Mouse (Mus musculus) CD4-positive, CD25-positive, alpha-beta regulatory T cell, adult 4 months (primary cell): ENCODE data around the gene Taco1. TPM values are rescaled to one million over a fixed set of nuclear protein-coding genes. Genes with fewer than 3 reads are reported as not detected.
"Not testable (repeated sequence)": the region's sequence is repeated elsewhere in the genome, so short reads cannot be mapped to it uniquely, and the experiment has no call there.

Experiments
- ATAC-seq: one replicate; pipeline ENCODE4 v1.8.0; 2017
- polyA plus RNA-seq, 2 experiments: library from polyadenylated mRNA; unstranded; fragments of 100-300 nt; shearing (Covaris generic); gene quantifications; one replicate each; pipeline ENCODE4 v1.2.1; 2017

Gene Taco1
- polyA plus RNA-seq, 2 experiments from 2014 or later: 7.4 to 18.0 TPM

DNA sequence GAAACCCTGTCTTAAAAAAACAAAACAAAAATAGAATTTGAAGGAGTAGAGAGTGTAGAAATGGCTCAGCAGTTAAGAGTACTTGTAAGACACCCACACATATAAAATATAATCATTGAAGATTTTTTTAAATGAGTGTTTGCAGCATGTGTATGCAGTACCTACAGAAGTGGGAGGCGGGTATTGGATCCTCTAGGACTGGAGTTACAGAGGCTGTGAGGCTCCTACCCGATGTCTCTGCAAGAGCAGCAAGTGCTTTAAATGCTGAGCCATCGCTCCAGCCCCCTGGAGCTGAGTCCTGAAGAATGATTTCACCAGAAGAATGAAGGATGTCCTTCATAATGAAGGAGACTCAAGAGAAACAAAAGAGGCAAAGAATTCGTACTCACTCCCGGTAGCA, 2.1 kb upstream of the Taco1 start:
- ATAC-seq: no peak

DNA sequence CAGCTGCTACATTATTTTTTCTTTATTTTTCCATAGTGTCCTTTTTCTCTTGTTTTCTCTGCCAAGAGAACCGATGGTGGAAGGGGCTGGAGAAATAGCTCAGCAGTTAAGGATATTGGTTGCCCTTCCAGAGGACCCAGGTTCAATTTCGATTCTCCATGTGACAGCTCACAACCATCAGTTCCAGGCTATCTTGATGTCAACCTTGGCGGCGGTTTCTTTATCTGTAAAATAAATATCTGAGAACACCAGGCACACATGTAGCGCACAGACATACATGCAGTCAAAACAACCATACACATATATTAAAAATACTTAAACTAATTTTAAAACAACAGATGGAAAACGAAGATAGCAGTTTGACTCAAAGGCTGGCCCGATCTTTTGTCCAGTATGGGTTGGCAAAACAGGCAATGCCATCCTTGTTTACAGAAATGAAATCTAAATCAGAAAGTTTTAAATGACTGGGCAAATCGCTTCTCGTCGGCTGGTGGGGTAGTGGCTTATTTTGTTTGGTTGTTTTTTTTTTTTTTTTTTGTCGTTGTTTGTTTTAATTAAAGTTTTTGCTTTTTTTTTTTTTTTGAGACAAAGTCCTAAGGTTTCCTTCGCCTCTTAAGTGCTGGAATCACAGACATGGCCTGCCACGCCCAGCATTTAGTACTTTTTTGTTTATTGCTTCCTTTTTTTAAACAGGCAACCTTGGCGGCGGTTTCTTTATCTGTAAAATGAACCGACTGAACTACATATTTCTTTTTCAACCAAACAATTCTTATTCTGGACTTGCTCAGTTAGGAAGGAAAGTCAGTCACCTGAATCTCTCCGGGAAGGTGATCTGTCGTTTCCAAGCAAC, 563 bp upstream of the Taco1 start:
- ATAC-seq: peak; percentile 7

DNA sequence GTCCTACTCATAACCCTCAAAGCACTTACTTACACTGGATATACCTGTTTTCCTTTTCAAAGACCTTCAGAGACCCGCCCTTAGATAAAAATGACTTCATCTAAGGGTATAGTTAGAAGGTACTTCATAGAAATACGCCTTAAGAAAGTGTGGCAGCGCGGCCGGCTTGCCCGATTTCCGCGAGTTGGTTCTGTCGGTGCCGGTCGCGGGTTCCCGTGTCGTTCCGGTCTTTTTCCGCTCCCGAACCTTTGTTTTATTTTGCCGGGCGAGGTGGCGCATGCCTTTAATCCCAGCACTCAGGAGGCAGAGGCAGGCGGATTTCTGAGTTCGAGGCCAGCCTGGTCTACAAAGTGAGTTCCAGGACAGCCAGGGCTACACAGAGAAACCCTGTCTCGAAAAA, 755 bp downstream of the Taco1 start:
- ATAC-seq: not testable (repeated sequence)

GRCm38 (mm10) chr11:106073774-106074173, 7.9 kb downstream of the Taco1 start:
- no peak for ATAC-seq

- ATAC-seq: peak; percentile 81
Measured at GRCm38 (mm10) chr11:106076321-106076720, 10.5 kb downstream of the Taco1 start.

DNA sequence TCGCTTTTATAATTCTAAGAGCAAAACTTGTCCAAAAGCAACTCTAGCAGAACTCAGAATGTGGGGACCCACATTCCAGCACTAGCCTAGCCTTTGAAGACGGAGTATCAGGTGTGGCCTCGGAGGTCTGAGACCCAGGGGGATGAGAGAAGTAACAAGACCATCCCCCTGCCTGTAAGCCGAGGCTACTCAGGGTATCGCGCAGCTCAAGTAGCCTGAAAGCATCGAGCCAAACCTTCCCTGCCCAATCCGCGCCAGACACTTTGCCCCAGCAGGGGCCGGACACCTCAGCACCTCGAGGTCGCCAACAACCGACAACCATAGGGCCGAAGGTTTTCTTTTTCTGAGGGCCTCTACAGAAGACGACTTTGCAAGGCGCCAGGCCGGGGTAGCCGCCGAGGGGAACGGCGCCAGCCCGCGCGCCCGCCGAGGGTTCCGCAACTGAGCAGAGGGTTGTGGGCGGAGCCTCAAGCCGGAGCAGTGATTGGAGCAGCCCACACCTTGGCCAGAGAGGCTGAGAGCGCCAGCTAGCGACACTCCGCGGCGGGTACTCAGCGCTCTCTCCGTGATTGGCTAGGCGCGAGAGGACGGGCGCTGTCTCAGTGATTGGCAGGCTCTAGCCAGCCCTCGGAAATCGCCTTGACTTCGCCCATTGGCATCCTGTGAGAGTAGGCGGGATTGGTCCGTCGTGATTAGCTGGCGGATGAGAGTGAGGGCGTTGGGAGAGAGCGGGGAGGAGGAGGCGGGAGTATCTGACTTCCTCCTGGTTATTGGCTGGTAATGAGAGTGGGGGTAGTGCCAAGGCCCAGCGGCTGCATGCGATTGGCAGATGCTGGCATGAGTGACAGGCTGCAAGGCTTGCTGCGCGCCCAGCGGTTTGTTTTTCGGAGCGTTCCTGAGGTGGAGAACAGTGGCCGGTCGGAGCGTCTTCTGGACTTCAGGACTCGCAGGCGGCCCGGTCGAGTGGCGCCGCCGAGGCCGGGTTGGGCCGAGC, 18.1 kb downstream of the Taco1 start, which contains the start of gene Map3k3:
Gene Map3k3 (plus strand): TSS at position 906 of the 994 bp plus-strand sequence.
- ATAC-seq: peak; percentile 93

GRCm38 (mm10) chr11:106084911-106085561, 19.2 kb downstream of the Taco1 start:
- peak; percentile 11 for ATAC-seq

DNA sequence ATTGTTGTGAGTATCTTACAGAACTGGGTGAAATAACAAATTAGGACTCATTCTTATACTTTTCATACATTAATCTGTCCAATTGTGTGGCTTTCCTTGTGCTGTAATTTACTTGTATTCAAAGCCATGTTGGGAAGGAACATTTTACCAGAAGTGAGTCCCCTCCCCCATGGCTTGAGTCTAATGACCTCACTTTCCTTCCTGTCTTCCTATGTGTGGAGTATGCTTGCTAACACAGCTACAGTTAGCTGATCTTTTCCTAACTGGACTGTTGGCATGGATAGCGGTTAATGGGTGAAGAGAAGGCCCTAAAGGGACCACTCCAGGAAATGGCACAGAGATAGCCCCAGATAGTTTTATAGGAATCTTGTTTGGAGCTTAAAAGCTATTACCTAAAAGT, 32.4 kb downstream of the Taco1 start:
- ATAC-seq: no peak

GRCm38 (mm10) chr11:106102866-106103265, 37.0 kb downstream of the Taco1 start:
- no peak for ATAC-seq

- no peak for ATAC-seq
Measured at GRCm38 (mm10) chr11:106106047-106106587, 40.3 kb downstream of the Taco1 start.

DNA sequence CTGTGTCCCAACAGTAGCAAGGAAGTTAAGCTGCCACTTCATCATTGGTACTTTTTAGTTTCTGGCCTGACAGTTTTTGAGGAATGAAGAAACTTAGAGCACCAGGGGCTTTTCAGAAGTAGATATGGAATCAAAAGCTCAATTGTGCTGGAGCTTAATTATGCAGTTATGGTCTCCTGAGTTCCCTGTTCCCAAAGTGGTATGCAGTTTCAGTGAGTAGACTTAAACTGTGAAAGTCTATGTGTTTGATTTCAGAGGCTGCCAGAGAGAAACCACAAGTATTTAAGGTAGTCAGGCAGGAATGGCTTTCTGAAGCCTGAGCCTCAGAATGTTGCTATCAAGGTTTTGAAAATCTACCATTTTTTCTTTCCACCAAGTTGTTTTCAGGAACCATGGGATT, 45.8 kb downstream of the Taco1 start:
- no peak for ATAC-seq

DNA sequence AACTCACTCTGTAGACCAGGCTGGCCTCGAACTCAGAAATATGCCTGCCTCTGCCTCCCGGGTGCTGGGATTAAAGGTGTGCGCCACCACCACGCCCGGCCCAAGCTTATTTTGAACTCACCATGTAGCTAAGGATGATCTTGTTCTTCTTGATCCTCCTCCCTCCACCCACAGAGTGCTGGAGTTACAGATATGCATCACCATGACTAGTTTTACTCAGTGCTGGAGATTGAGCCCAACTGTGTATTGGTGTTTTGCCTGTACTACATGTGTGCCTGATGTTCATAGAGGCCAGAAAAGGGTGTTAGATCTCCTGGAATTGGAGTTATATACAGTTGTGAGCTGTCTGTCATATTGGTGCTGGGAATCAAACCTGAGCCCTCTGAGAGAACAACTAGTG, 56.4 kb downstream of the Taco1 start:
- ATAC-seq: peak; percentile 27

DNA sequence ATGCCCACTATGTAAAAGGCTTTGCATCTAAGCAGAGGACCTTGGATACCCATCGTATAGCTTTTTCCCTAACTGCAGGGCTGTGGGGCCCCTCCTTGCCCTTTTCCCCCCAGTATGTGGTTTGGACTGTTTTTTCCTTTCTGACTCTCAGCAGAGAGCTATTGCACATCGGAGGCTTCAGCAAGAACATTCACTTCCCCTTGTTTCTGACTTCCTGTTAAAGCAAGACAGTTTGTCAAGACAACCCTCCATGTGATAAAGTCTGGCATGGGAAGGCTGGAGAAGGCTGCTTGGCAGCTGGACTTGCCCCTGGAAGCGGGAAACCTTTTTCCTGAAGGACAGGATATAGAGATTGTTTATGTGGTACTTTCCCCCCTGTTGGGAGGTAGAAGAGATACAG, 56.9 kb downstream of the Taco1 start:
- peak; percentile 79 for ATAC-seq

Other genes with a start within 250 kb of the Taco1 start
- 1 to 10 TPM in 1 of 2 experiments, under 1 TPM in 1; 0.48 to 1.7 TPM for gene Cyb561, start 112.7 kb upstream of the Taco1 start, polyA plus RNA-seq
- not detected for gene Ace, start 98.1 kb upstream of the Taco1 start, polyA plus RNA-seq
- gene Ace3, start 71.4 kb upstream of the Taco1 start, polyA plus RNA-seq: not detected
- gene Kcnh6, start 57.9 kb upstream of the Taco1 start, polyA plus RNA-seq: under 1 TPM in 1 of 2 experiments, not detected in 1; 0.18 TPM
- gene Dcaf7, start 29.2 kb upstream of the Taco1 start, polyA plus RNA-seq: 10 to 100 TPM; 23.9 to 26.4 TPM
- gene Map3k3, start 18.6 kb downstream of the Taco1 start, polyA plus RNA-seq: 10 to 100 TPM; 30.1 to 37.1 TPM
- not detected for gene Gm10840, start 94.8 kb downstream of the Taco1 start, polyA plus RNA-seq
- gene Limd2, start 94.8 kb downstream of the Taco1 start, polyA plus RNA-seq: 100 to 1,000 TPM; 597 to 715 TPM
- gene Strada, start 136.1 kb downstream of the Taco1 start, polyA plus RNA-seq: 10 to 100 TPM; 34.5 to 40.0 TPM
- 10 to 100 TPM; 92.6 to 96.6 TPM for gene Ccdc47, start 150.3 kb downstream of the Taco1 start, polyA plus RNA-seq
- gene Ddx42, start 150.9 kb downstream of the Taco1 start, polyA plus RNA-seq: 100 to 1,000 TPM in 1 of 2 experiments, 10 to 100 TPM in 1; 84.7 to 135 TPM
- gene Ftsj3, start 190.0 kb downstream of the Taco1 start, polyA plus RNA-seq: 10 to 100 TPM; 52.9 to 85.8 TPM
- gene Psmc5, start 190.1 kb downstream of the Taco1 start, polyA plus RNA-seq: 100 to 1,000 TPM; 161 to 197 TPM
- 10 to 100 TPM; 12.3 to 23.7 TPM for gene Smarcd2, start 206.9 kb downstream of the Taco1 start, polyA plus RNA-seq
- gene Tcam1, start 210.6 kb downstream of the Taco1 start, polyA plus RNA-seq: under 1 TPM; 0.39 TPM
- gene Gh, start 235.8 kb downstream of the Taco1 start, polyA plus RNA-seq: not detected
- gene Cd79b, start 248.7 kb downstream of the Taco1 start, polyA plus RNA-seq: 10 to 100 TPM; 44.8 to 77.1 TPM